Mouse (Mus musculus) E14TG2a.4 (cell line): ENCODE measurements around the gene Wnt6.

Experiments used
- CTCF ChIP-seq: conservative IDR thresholded peaks from 2 replicates; pipeline ENCODE4 v1.5.1; 2014; ENCODE audit warnings: low read length
- NANOG ChIP-seq: IDR thresholded peaks from 2 replicates; pipeline ENCODE4 v1.6.1; 2014; ENCODE audit warnings: borderline replicate concordance, low read length, mixed read lengths

GRCm38 (mm10) chr1:74723748-74724147, 47.9 kb upstream of the Wnt6 start:
- peak; percentile 79 for TF ChIP-seq CTCF
- no peak for TF ChIP-seq NANOG
